Mouse (Mus musculus): Measurements from ENCODE around the gene Stoml3.

DNA sequence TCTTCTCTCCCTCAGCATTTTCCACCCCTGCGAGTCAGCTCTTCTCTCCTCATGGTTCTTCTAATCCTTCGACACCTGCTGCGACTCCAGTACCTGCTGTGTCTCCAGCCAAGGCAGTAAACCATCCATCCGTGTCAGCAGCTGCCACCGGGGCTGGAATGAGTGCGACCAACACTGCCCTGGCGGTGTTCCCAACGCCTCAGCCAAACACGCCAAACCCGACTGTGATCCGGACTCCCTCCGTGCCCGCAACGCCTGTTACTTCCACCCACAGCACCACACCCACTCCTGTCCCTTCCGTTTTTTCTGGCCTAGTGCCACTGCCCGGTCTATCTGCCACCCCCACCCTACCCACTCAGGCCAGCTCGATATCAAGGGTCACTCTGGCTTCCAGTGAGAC is 11.0 kb upstream of the Stoml3 start:
- no peak for TF ChIP-seq CTCF (IDR thresholded peaks at IDR 0.05; ENCODE audit: low read depth)
- no peak for TF ChIP-seq EP300 (IDR thresholded peaks at IDR 0.05; ENCODE audit: low read depth)
